Mouse (Mus musculus) olfactory bulb, adult 2 months (tissue): ENCODE results near the gene Msrb3. TPM values are rescaled to one million over a fixed set of nuclear protein-coding genes. Genes with fewer than 3 reads are reported as not detected.

Experiments
- H3K27ac ChIP-seq: fragments of 200-500 bp; 2 replicates; pipeline ENCODE4 v1.5.1; 2012; ENCODE audit warnings: low read depth, low read length; ENCODE audit not compliant: insufficient read depth
- H3K4me1 ChIP-seq: fragments of 200-500 bp; 2 replicates; pipeline ENCODE4 v1.6.1; 2012; ENCODE audit warnings: low read length; ENCODE audit not compliant: control insufficient read depth, insufficient read depth
- H3K4me3 ChIP-seq: fragments of 200-500 bp; 2 replicates; pipeline ENCODE4 v1.5.1; 2012; ENCODE audit warnings: mild to moderate bottlenecking, low read depth, low read length, moderate library complexity; ENCODE audit not compliant: insufficient read depth
- CTCF ChIP-seq: fragments of 200-500 bp; IDR thresholded peaks from 2 replicates; pipeline ENCODE4 v1.5.1; 2012; ENCODE audit warnings: low read depth, mild to moderate bottlenecking, low read length, moderate library complexity; ENCODE audit not compliant: insufficient read depth
- POLR2A ChIP-seq: fragments of 200-500 bp; IDR thresholded peaks from 2 replicates; pipeline ENCODE4 v1.6.1; 2012; ENCODE audit warnings: mild to moderate bottlenecking, low read depth, low read length, moderate library complexity; ENCODE audit not compliant: insufficient read depth
- whole genome bisulfite sequencing: fragments of 180-500 bp; shearing (Covaris S2); methylation state at CpG from one replicate; pipeline ENCODE4 v1.1.7; 2018; 5-methylcytosine and 5-hydroxymethylcytosine counted together
- polyA plus RNA-seq: library from polyadenylated mRNA; stranded (reverse); fragments of >200 nt; gene quantifications from 2 replicates; pipeline ENCODE4 v1.2.4, GENCODE M21; 2012; ENCODE audit warnings: low replicate concordance; ENCODE audit not compliant: missing spikeins, insufficient read depth, insufficient read length

The Msrb3 gene
- polyA plus RNA-seq, 1 experiment, result not detected

- 90% methylated on average over 8 of the region's 8 CpGs for WGBS
- H3K27ac ChIP-seq, result no peak overlapping the region
- TF ChIP-seq POLR2A (no peak), CTCF (no peak)
- H3K4me1 ChIP-seq, result peaks cover 2% of the 10 kb centered on the region; the same call in 1 of the 2 replicates
- H3K4me3 ChIP-seq, result no peak overlapping the region
These were observed 25.2 kb downstream of the Msrb3 start for GRCm38 (mm10) chr10:120873646-120874201.

- no peak for TF ChIP-seq CTCF
- TF ChIP-seq POLR2A, result no peak
- Histone ChIP-seq H3K27ac (no peak overlapping the region), H3K4me1 (peaks cover 2% of the 10 kb centered on the region; the same call in 1 of the 2 replicates), H3K4me3 (0 out of 2 replicates have a peak overlapping the region, but pooled peaks have one; percentile 7)
- WGBS, result 21% methylated on average over 13 of the region's 13 CpGs
These were observed 26.4 kb downstream of the Msrb3 start for GRCm38 (mm10) chr10:120872483-120872862.

- Histone ChIP-seq H3K4me1 (peaks cover 2% of the 10 kb centered on the region; the same call in 1 of the 2 replicates), H3K27ac (no peak overlapping the region), H3K4me3 (0 out of 2 replicates have a peak overlapping the region, but pooled peaks have one; percentile 7)
- TF ChIP-seq CTCF, result no peak
- no peak for TF ChIP-seq POLR2A
- WGBS, result 78% methylated on average over 22 of the region's 22 CpGs
These were observed 27.0 kb downstream of the Msrb3 start for GRCm38 (mm10) chr10:120871630-120872482.

- Histone ChIP-seq H3K27ac (no peak overlapping the region), H3K4me3 (no peak overlapping the region), H3K4me1 (peaks cover 2% of the 10 kb centered on the region; the same call in 1 of the 2 replicates)
- TF ChIP-seq CTCF, result no peak
- TF ChIP-seq POLR2A, result no peak
- WGBS, result 91% methylated on average over 14 of the region's 14 CpGs
These were observed 27.8 kb downstream of the Msrb3 start for GRCm38 (mm10) chr10:120871096-120871495.

- Histone ChIP-seq H3K4me3 (no peak overlapping the region), H3K27ac (no peak overlapping the region), H3K4me1 (peaks cover 2% of the 10 kb centered on the region; the same call in 1 of the 2 replicates)
- 92% methylated on average over 22 of the region's 22 CpGs for WGBS
- TF ChIP-seq CTCF (no peak), POLR2A (no peak)
These were observed 29.6 kb downstream of the Msrb3 start for GRCm38 (mm10) chr10:120869241-120869775.

DNA sequence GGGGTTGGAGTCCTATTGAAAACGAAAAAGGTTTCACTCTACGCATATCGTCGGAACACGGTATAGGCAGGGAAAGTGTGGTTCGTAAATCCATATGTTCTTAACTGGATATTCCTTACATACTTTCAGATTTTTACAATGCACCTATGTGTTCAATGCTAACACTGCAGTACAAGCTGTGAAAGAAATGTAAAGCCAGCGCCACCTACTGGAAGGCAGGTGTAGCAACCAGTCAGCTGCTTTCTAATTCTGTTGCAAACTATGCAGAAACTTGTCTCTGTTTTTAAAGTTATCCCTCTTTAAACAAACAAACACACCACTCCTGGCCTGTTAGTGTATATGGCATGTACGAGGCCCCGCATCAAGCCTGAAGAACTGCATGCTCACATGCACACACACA lies 34.5 kb downstream of the Msrb3 start:
- WGBS, result 16% methylated on average over 9 of the region's 9 CpGs

DNA sequence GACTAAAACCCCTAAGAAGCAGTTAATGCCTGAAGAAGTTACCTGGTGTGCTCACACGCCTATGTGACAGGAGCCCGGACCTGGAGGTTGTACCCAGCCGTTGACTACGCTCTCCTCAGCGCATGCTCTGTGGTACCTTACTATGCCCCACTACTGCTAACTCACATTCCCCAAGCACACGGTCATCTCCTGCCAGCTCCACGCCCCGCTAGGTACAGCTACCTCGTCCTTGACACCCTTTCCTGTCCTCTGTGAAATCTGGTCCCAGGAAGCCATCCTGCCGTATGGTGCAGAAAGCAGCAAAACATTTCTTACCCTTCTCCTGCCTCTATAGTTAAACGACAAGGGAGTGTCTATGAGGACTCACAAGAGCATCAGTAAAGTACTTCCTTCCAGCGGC lies 37.2 kb downstream of the Msrb3 start:
- no peak overlapping the region for H3K27ac ChIP-seq
- 98% methylated on average over 12 of the region's 12 CpGs for WGBS

More for the DNA sequence above, 34.5 kb downstream of the Msrb3 start:
- Histone ChIP-seq H3K27ac (no peak overlapping the region), H3K4me3 (no peak overlapping the region), H3K4me1 (no peaks in the 10 kb centered on the region)
- TF ChIP-seq CTCF (no peak), POLR2A (no peak)

DNA sequence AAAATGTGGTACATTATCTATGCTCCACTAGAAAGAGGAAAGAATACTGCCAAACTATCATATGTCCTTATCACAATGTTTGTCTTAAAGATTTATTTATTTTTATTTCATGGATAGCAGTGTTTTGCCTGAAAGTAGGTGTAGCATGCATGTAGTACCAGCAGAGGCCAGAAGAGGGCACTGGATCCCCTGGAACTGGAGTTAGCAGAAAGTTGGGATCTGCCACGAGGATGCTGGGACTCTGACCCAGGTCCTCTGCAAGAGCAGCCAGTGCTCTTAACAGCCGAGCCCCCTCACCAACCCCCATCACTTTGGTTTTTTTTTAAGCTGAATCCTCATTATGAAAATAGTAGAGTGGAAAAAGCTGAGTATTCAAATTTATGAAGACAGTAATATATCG lies 37.7 kb downstream of the Msrb3 start:
- Histone ChIP-seq H3K4me1 (no peaks in the 10 kb centered on the region), H3K27ac (no peak overlapping the region), H3K4me3 (no peak overlapping the region)
- TF ChIP-seq CTCF (0 out of 2 replicates have a peak, but pooled peaks have one; percentile 27), POLR2A (no peak)
- 82% methylated on average over 3 of the region's 3 CpGs for WGBS

More for the DNA sequence above, 37.2 kb downstream of the Msrb3 start:
- Histone ChIP-seq H3K4me1 (no peaks in the 10 kb centered on the region), H3K4me3 (no peak overlapping the region)
- TF ChIP-seq POLR2A, result no peak
- TF ChIP-seq CTCF, result no peak

GRCm38 (mm10) chr10:120857531-120858001 lies 41.3 kb downstream of the Msrb3 start:
- no peak for TF ChIP-seq CTCF
- no peak for TF ChIP-seq POLR2A
- Histone ChIP-seq H3K4me3 (no peak overlapping the region), H3K27ac (no peak overlapping the region), H3K4me1 (0 out of 2 replicates have a peak, but pooled peaks cover 2% of the 10 kb centered on the region)
- WGBS, result 48% methylated on average over 13 of the region's 13 CpGs

- Histone ChIP-seq H3K27ac (no peak overlapping the region), H3K4me1 (0 out of 2 replicates have a peak, but pooled peaks cover 5% of the 10 kb centered on the region), H3K4me3 (no peak overlapping the region)
- 37% methylated on average over 10 of the region's 10 CpGs for WGBS
- TF ChIP-seq CTCF, result no peak
- no peak for TF ChIP-seq POLR2A
These were observed 44.6 kb downstream of the Msrb3 start for GRCm38 (mm10) chr10:120854329-120854728.
